Mouse (Mus musculus) G1E (cell line): ENCODE data around the gene Cyb5rl.

Experiments
- CTCF ChIP-seq: IDR thresholded peaks from 2 replicates; pipeline ENCODE4 v1.5.1; 2012; ENCODE audit warnings: low read depth, low read length, inconsistent platforms, mixed read lengths
- GATA1 ChIP-seq: IDR thresholded peaks from 2 replicates; pipeline ENCODE4 v1.6.1; 2012; ENCODE audit warnings: borderline replicate concordance, low read length, inconsistent platforms, mixed read lengths
- GATA2 ChIP-seq: IDR thresholded peaks from 2 replicates; pipeline ENCODE4 v1.6.1; 2012; ENCODE audit warnings: low read depth, low read length, inconsistent platforms, borderline replicate concordance
- TAL1 ChIP-seq: conservative IDR thresholded peaks from 2 replicates; pipeline ENCODE4 v1.6.1; 2012; ENCODE audit warnings: low read depth, low read length, inconsistent platforms, mixed read lengths

- TF ChIP-seq CTCF, result no peak
- no peak for TF ChIP-seq TAL1
- TF ChIP-seq GATA2, result no peak
- no peak for TF ChIP-seq GATA1
These were observed 49.5 kb upstream of the Cyb5rl start for GRCm38 (mm10) chr4:107017257-107017656.
